Mouse (Mus musculus): ENCODE data around the gene Kcnab1.
"Not testable (repeated sequence)": the region's sequence is repeated elsewhere in the genome, so short reads cannot be mapped to it uniquely, and the experiment has no call there.

Kcnab1 gene

DNA sequence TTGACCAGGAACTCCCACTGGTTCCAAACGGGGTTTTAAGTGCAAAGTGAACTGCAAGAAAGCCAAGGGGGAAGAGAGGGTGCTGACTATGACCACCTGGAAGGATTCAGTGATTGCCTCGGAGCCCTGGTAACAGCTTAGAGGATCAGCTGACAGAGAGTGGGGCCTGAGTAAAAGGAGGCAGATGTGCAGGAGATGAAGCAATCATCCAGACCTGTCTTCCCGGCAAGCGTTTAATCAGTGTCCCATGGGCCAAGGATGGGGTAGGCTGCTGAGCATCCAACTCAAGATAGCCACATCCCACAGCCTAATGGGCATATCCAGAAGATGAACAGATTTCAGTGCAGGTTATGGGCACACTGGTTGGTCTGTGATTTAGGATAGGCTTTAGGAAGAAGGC is 258.8 kb downstream of the Kcnab1 start:
- no peak for DNase-seq (ENCODE audit: low spot score in 2 of 2)

DNA sequence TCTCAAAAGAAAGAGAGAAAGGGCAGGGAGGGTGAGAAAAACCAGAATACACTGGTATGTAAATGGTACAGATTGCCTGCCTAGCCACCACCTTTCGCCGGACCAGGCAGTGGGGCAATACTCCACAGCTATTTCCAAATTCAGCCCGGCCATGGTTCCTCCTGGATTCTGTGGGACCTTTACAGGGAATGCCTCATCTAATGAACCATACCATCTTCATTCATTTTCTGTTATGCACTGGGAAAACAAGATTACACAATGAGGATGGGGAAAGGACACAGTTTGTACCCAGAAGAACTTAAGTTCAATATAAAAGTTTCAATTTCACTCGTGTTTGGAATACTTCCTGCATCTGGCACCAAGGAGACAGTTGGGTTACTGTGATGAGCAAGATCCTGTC is 263.4 kb downstream of the Kcnab1 start:
- DNase-seq (ENCODE audit: low spot score in 2 of 2): no peak

DNA sequence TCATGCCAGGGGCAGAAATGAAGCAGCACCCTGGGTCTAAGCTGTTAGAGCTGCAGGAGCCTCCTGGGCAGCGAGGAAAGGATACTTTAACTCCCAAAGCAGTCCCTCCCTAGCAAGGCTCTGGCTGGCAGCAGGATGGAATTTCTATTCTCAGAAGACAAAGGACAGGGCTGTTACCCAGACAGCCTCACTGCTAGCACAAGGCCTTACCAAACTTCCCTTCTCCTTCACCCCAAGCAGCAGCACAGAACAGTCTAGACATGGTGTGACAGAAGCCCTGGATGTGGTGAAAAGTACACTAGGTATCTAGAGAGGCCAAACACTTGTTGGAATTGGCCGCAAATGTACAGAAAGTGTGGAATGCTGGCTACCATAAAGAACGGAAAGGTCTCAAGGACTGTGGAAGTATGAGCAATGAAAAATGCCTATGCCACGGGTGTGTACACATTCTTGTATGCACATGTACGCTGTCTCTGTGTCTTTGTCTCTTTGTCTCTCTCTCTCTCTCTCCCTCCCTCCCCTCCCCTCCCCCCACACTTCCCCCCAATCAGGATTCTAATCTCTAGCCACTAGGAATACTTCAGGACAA is 264.5 kb downstream of the Kcnab1 start:
- DNase-seq (ENCODE audit: low spot score in 2 of 2): no peak

DNA sequence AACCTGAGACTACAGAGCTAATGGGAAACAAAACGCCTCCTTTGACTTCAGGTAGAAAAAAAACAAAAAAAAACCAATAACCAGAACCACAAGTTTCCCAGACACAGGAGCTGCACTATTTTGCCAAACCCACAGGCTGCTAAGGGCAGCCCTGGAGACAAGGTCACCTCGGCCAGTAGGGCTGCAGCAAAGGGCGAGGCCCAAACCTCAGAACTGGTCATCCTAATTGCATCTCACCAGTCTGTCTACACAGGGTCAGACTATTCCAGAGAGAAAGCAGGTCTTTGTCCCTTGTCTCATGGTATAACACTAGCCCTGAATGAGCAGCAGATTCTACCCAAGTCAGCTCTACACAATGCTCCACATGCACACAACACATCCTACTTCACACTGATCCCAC is 265.5 kb downstream of the Kcnab1 start:
- DNase-seq (ENCODE audit: low spot score in 2 of 2): no peak

DNA sequence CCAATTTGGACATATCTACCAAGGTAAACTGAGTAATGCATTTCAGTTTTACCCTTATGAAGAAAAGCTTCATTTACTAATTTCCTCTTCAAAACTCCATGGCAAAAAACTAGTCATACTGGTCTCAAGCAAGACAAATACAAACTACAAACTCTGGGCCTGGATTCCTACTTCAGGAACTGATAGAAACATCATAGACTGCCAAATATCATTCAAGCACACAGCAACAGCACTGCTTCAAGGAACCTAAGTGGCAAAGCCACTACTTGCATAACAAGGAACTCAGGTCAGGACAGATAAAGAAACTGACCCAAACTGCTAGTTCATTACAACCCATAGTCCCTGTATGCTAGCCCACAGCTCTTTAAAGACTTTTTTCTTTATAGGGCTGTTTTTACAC is 269.5 kb downstream of the Kcnab1 start:
- no peak for DNase-seq (ENCODE audit: low spot score in 2 of 2)

DNA sequence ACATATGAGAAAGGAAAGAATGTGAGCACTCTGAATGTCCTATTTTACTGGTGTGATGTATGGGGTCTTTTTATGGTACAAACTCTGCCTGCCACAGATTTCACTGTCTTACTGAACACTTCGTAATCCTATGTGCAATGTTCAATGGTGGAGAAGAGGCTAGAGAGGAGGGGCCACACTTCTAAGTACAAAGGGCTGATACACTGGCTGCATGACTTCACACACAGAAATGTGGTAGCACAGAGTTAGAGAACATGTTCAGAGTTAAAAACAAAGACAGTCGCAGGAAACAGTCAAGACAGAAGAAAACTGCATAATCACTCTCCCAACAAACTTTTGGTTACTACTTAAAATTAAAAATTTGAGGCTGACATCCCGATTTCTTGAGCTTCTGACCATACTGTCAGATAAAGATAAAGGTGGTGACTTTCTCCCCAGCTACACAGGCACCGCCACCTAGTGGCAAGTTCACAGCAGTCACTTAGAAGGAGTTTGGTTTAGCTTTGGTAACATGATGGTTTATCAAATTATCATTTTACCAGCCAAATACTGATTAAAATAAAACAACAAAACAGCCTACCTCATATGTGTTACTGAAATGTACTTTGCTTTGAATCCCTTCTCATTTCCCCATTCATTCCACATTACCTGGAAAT is 270.8 kb downstream of the Kcnab1 start:
- peak in 1 of 2 experiments; percentile 59 for DNase-seq (ENCODE audit: low spot score in 2 of 2)

DNA sequence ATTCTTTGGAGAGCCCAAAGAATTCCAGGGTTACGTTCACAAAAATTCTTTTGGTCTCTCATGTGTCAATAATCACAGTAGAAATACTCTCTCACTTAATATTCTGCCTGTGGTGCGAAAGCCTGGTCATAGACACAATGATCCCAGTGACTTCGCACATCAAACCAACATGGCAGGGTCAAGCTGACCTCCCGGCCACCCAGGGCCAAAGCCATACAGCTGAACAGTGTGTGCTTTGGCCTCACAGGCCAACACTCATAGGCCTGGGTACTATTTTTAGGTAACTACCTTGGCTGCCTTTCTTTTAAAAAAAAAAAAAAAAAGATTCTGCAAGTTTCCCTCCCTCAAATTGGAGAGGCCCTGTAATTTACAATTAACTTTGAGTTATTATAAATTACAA is 271.9 kb downstream of the Kcnab1 start:
- DNase-seq (ENCODE audit: low spot score in 2 of 2): no peak

DNA sequence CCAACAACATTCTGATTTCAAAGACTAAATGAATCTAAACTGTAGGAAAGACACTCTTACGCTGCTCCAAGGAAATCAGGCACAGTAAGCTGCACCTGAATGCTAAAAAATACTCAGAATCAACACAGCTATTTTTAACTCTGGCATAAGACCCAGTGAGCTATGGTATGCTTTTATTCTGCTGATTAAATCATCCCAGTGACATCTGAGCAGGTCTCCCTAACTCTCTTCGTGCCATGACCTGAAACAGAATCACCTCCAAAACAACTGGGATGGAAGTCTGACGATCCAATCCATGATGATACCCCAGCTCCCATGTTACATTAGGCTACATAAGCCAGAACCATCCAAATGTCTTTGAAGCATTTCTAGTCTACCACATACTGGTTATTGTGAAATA is 275.2 kb downstream of the Kcnab1 start:
- DNase-seq (ENCODE audit: low spot score in 2 of 2): no peak

DNA sequence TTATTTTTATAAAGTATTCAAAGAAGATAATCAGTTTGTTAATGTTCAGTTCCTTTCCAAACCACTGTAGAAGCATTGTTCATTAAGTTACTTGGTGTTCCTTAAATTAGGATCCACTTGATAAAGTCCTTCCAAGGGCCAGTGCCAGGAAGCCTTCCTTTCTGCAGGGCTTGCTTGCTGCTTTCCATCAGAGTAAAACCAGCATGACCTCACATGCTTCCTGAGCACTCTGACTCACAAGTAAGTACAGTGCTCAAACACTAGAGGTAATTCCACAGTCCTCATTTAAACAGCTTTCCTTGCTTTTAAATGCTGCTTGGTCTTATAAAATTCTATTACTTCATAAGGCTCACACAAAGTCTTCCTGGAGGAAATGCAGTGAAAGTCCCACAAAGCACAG is 276.6 kb downstream of the Kcnab1 start:
- no peak for DNase-seq (ENCODE audit: low spot score in 2 of 2)

DNA sequence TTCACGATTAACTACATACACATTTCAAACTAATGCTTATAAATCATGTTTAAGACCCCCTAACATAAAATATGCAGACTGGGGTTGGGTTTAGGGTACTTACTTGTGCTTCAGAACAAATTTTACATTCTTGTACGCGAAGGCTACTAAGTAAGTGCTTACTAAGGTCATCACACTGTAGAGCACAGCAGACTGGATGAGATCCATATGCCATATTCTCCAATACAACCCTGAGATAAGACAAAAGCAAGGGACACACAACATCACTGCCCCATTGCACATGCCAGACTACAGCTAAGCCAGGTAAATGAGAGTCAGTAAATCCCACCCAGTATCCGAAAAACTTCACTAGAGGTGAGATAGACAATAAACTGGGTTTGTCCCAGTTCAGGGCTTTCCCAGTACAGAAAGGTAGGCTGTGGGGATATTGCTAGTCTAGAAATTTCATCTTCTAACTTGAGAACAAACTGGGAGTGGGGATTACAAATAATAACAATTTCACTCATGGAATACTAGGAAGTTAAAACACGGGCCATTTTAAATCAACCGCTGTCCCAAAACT is 282.1 kb downstream of the Kcnab1 start:
- DNase-seq (ENCODE audit: low spot score in 2 of 2): no peak

DNA sequence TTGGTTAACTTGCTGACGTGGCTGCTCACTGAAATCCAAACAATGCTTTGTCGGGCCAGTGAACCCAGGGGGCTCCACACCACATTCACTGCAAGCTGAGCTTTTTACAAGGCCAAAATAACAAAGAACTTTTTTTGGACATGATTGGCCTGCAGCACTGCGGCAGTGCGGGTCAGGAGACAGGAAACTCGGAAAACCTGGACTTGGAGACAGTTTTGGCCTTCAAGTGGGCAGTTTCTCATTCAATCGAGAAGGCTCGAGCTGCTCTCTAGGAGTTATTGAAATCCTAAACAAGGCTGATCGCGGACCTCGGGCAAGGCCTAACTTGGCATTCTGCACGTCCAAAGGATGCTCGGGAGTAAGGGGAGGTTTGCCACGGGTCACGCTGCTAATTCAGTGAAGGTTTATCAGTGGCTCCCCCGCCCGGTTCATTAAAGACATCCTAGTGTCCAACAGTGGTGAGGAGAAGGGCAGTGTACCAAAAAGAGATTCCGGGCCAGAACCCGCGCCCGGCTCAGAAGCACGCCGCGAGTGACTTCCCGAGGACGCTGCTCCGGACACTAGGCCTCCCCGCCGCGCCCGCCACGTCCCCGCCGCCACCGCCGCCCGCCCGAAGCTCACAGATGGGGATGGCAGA is 282.7 kb downstream of the Kcnab1 start:
- DNase-seq (ENCODE audit: low spot score in 2 of 2): no peak

DNA sequence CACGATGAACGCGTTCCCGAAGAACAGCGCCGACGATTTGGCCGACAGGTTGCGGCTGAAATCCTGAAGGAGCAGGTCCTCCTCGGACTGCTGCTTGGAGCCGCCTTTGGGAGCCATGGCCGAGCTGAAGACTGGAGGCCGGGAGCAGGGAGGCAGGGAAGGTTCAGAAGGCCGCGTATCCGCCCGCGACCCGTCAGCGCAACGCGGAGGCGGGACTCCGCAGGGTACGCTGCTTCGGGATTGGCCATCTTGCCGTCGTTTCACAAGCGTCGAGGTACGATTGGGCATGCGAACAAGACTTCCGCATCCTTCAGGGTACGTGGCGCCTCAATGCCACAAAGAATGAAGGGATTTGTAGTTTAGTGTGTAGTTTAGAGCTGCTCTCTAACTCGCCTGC is 283.2 kb downstream of the Kcnab1 start, which contains the start of gene Ssr3:
Gene Ssr3, minus strand, starts transcription at position 203 of the 397 bp plus-strand sequence.
- DNase-seq (ENCODE audit: low spot score in 2 of 2): peak; percentile 99

DNA sequence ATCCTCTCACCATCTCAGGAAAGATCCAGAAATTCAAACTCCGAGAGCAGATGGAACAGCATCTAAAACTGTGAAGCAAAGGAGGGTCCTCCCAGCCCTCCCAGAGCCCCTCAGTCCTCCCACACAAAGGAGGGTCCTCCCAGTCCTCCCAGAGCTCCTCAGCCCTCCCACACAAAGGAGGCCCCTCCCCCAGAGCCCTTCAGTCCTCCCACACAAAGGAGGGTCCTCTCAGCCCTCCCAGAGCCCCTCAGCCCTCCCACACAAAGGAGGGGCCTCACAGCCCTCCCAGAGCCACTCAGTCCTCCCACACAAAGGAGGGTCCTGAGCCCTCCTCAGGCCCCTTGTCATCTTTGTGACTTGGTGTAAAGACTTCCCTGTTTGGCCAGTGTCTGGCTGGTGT is 285.9 kb downstream of the Kcnab1 start:
- not testable (repeated sequence) for DNase-seq (ENCODE audit: low spot score in 2 of 2)

DNA sequence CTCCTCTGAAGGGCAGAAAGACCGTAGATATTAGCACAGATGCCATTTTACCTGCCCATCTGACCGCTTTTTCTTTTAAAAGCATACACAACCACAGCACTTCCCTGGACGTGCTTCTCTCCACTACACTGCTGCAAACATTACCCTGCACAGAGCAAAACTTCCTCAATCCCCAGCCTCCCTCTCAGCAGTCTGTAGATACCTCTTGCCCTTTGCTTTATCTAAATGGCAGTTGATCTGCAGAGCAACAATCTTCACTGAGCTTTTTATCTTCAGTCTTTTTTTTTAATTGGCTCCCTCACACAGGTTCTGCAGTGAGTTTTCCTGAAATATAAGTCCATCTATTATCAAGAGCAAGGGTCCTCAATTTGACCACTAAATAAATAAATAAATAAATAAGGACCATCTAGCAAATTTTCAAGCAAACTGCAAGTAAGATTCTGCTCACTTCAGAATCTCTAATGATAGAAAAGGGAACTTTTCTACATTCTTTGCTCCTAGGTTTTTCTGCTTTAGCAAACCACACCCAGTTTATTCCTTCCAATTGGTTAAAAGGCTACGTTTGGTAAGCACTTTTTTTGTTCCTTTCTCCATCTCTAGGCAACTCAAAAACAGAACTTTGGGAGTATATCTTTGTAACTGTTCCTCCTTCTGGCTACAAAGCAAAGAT is 287.8 kb downstream of the Kcnab1 start:
- no peak for DNase-seq (ENCODE audit: low spot score in 2 of 2)

DNA sequence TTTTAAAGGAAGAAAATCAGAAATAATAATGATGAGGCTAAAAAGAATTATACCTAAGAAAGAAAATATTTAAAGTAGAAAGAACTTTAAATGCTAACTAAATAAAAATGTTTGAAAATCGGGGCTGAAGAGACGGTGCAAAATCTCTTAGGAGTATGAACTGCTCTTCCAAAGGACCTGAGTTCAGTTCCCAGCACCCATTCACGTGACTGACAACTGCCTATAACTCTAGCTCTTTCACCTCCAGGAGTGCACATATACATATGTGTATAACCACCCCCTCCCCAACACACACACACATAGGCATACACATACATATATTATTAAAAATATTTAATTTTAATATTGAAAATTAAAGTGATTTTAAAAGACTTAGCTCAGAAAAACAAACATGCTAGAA is 288.4 kb downstream of the Kcnab1 start:
- no peak for DNase-seq (ENCODE audit: low spot score in 2 of 2)

DNA sequence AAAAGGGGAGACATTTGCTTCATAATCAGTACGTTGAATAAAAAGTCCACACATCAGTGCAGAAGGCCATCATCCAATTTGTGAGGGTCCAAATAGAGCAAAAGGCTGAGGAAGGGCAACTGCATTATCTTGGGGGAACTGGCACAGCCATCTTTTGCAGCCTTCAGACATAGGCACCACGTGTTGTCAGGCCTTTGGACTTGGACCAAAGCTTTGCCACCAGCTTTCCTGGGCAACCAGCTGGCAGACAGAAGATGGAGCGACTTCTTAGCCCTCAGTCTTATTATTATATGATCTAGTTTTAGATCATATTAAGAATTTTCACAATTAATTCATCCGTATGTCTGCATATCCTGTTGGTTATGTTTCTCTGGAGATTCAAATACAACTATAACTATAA is 296.6 kb downstream of the Kcnab1 start:
- no peak for DNase-seq (ENCODE audit: low spot score in 2 of 2)

DNA sequence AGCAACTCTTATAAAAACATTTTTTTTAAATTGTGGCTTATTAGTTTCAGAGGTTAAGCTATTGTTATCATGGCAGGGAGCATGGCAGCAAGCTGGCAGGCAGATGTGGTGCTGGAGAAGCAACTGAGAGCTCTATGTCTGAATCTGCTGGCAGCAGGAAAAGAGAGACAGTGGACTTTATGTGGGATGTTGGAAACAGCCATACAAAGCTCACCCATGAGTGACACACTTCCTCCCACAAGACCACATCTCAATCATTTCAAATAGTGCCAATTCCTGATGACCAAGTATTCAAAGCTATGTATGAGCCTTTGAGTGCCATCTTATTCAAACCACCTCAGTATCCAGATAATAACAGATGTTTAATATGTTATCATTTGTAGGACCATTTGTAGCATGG is 298.7 kb downstream of the Kcnab1 start:
- no peak for DNase-seq (ENCODE audit: low spot score in 2 of 2)

DNA sequence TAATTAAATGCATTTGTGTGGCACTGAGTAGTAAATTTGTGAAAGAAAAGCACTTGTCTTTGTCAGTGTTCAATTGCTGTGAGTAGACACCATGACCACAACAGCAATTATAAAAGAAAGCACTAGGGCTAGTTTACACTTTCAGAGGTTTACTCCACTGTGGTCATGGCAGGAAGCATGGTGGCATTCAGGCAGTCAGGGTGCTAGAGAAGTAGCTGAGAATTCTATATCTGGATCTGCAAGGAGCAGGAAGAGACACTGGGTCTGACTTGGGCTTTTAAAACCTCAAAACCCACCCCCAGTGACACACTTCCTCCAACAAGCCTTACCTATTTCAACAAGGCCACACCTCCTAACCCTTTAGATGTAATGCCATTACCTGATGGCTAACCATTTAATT is 307.4 kb downstream of the Kcnab1 start:
- DNase-seq (ENCODE audit: low spot score in 2 of 2): no peak

DNA sequence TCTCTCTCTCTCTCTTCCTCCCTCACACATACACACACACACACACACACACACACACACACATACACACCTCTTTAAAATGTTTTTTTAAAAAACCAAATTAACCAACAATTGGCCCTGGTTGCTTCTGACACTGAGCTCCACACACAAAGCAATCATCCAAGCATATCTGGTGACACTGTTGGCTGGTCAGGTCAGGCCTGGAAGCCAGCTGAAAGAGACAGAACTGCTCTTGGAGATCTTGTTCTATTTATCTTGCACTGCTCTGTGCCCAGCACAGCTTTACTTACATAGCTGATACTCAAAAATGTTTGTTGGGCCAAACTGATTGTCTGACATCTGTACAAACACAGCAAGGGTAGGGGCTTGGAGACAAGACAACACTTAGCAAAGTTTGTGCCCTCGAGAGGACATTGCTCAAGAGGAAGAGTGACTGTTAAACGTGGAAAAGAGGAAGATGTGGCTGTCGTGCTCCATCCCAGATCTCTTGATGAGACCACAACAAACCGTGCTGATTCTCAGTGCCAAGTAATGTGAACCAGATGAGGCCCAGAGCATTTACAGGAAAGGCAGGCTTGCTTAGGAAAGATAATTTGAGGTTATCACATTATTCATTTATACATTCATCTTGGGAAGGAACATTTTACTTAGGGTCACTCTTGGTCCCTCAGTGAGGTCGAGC is 308.9 kb downstream of the Kcnab1 start:
- DNase-seq (ENCODE audit: low spot score in 2 of 2): no peak

DNA sequence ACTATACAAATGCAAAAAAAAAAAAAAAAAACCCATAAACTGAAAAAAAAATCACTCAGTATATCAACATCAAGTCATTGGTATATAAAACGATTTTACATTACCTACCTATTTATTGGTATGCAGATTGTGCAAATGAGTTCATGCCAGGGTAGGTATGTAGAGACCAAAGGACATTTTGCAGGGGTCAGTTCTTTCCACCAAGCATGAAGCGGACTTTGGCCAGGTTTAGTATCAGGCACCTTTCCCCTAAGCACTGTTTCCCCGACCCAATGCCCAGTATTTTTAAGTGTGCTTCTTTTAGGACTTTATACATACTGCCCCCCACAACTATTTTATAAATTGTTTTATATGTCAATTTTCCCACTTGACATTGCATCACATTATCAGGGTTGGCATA is 310.5 kb downstream of the Kcnab1 start:
- no peak for DNase-seq (ENCODE audit: low spot score in 2 of 2)

All from right cerebral cortex, postnatal 10 days (tissue).